Mouse (Mus musculus): ENCODE measurements around the gene Far2.

- no peak for TF ChIP-seq CTCF (IDR thresholded peaks at IDR 0.05)
- no peak for TF ChIP-seq POLR2A (IDR thresholded peaks at IDR 0.05; ENCODE audit: insufficient read depth, low read depth, low read length)
Observed at GRCm38 (mm10) chr6:148193972-148194701, 147.1 kb downstream of the Far2 start.
